Mouse (Mus musculus): Measurements from ENCODE around the gene Gm8212. TPM values are rescaled to one million over a fixed set of nuclear protein-coding genes. Genes with fewer than 3 reads are reported as not detected.
"Not testable (repeated sequence)": the region's sequence is repeated elsewhere in the genome, so short reads cannot be mapped to it uniquely, and the experiment has no call there.

The Gm8212 gene
- not detected in 2 replicates for polyA plus RNA-seq (2014; fragmentation: Nextera tagmentation; extraction: Ambion mirVana)

GRCm38 (mm10) chr14:44197361-44197760, at the start of gene Gm8212:
Gm8212 (plus strand) TSS chr14:44197661.
- WGBS, result 89% methylated on average over 1 of the region's 3 CpGs
- H3K4me3 ChIP-seq (ENCODE audit: low read depth, low read length); H3K9ac ChIP-seq (replicated peaks; ENCODE audit: low read depth, low read length); H3K4me2 ChIP-seq (ENCODE audit: low read depth, low read length); H3K36me3 ChIP-seq (ENCODE audit: control insufficient read depth, insufficient read depth, low read length); ATAC-seq (ENCODE audit: low read depth); H3K27me3 ChIP-seq (ENCODE audit: control insufficient read depth, insufficient read depth, low read length); H3K9me3 ChIP-seq (ENCODE audit: control insufficient read depth, low read length); H3K27ac ChIP-seq (ENCODE audit: low read depth, low read length); H3K4me1 ChIP-seq (ENCODE audit: control insufficient read depth, insufficient read depth, low read length): not testable (repeated sequence)

DNA sequence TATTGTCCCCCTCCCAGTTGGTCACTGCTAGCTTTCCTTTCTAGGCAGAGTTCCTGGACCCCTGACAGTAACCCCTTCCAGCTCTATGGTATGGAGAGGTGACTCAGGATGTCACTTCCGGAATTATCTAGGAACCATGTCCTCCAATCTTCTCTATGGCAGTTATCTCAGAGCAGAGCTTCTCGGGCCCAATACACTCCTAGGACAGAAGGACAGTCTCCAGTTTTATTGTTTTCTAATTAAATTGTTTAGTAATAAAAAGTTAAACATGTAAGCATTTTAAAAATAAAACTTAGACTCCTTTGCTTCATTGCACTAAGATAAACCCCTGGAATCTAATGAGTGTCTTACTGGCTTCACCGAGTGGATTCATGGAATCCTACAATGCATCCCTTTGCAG, 15.7 kb downstream of the Gm8212 start, which contains the start of gene 4930503E14Rik:
4930503E14Rik (minus strand) TSS at position 101 of the 400 bp plus-strand sequence.
- WGBS, result 93% methylated on average over 3 of the region's 3 CpGs
- H3K9ac ChIP-seq (replicated peaks; ENCODE audit: low read depth, low read length); H3K4me3 ChIP-seq (ENCODE audit: low read depth, low read length); H3K4me2 ChIP-seq (ENCODE audit: low read depth, low read length); H3K27me3 ChIP-seq (ENCODE audit: control insufficient read depth, insufficient read depth, low read length); ATAC-seq (ENCODE audit: low read depth); H3K9me3 ChIP-seq (ENCODE audit: control insufficient read depth, low read length); H3K27ac ChIP-seq (ENCODE audit: low read depth, low read length); H3K36me3 ChIP-seq (ENCODE audit: control insufficient read depth, insufficient read depth, low read length); H3K4me1 ChIP-seq (ENCODE audit: control insufficient read depth, insufficient read depth, low read length): not testable (repeated sequence)

DNA sequence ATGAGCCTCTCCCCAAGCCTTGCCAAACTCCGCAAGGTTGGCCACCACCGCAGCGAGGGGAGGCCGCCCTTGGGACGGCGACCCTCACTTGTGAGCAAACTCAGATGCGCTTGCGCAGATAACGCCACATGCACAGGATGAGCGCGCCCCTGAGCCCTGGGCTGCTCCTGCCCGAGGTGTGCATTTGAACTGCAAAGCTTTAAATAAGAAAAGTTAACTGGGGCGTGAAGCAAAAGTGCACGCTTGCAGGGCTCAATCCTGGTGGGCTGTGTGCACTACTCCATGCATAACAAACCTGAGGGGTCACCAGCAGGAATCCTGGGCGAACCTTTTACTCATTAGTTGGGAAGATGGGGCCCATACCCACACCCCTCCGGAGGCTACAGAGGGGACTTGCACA, 50.6 kb downstream of the Gm8212 start:
- no peak overlapping the region for H3K9ac ChIP-seq (replicated peaks; ENCODE audit: low read depth, low read length)
- H3K4me2 ChIP-seq (ENCODE audit: low read depth, low read length), result no peak overlapping the region
- H3K27ac ChIP-seq (ENCODE audit: low read depth, low read length), result no peak overlapping the region
- 91% methylated on average over 16 of the region's 16 CpGs for WGBS
- no peak overlapping the region for H3K4me3 ChIP-seq (ENCODE audit: low read depth, low read length)
- H3K36me3 ChIP-seq (ENCODE audit: control insufficient read depth, insufficient read depth, low read length), result no peaks in the 10 kb centered on the region
- H3K27me3 ChIP-seq (ENCODE audit: control insufficient read depth, insufficient read depth, low read length), result no peaks in the 10 kb centered on the region
- H3K9me3 ChIP-seq (ENCODE audit: control insufficient read depth, low read length), result no peaks in the 10 kb centered on the region
- no peaks in the 10 kb centered on the region for H3K4me1 ChIP-seq (ENCODE audit: control insufficient read depth, insufficient read depth, low read length)
- no peak for ATAC-seq (ENCODE audit: low read depth)

Other genes with a start within 250 kb of the Gm8212 start
- not detected in 2 replicates for gene Ang5, start 240.6 kb upstream of the Gm8212 start, polyA plus RNA-seq (2014; fragmentation: Nextera tagmentation; extraction: Ambion mirVana)
- gene Ang6, start 195.4 kb upstream of the Gm8212 start, polyA plus RNA-seq (2014; fragmentation: Nextera tagmentation; extraction: Ambion mirVana), result not detected in 2 replicates
- gene Ear2, start 95.0 kb upstream of the Gm8212 start, polyA plus RNA-seq (2014; fragmentation: Nextera tagmentation; extraction: Ambion mirVana), result not detected in 2 replicates
- gene Gm3327, start 73.8 kb upstream of the Gm8212 start, polyA plus RNA-seq (2014; fragmentation: Nextera tagmentation; extraction: Ambion mirVana), result not detected in 2 replicates
- gene 4930503E14Rik, start 15.6 kb downstream of the Gm8212 start, polyA plus RNA-seq (2014; fragmentation: Nextera tagmentation; extraction: Ambion mirVana), result not detected in 2 replicates
- not detected in 2 replicates for gene Gm8220, start 87.9 kb downstream of the Gm8212 start, polyA plus RNA-seq (2014; fragmentation: Nextera tagmentation; extraction: Ambion mirVana)
- gene Gm5930, start 140.9 kb downstream of the Gm8212 start, polyA plus RNA-seq (2014; fragmentation: Nextera tagmentation; extraction: Ambion mirVana), result not detected in 2 replicates
- gene Gm8229, start 167.7 kb downstream of the Gm8212 start, polyA plus RNA-seq (2014; fragmentation: Nextera tagmentation; extraction: Ambion mirVana), result not detected in 2 replicates
- gene Gm3371, start 213.0 kb downstream of the Gm8212 start, polyA plus RNA-seq (2014; fragmentation: Nextera tagmentation; extraction: Ambion mirVana), result not detected in 2 replicates
- not detected in 2 replicates for gene Gm8232, start 236.0 kb downstream of the Gm8212 start, polyA plus RNA-seq (2014; fragmentation: Nextera tagmentation; extraction: Ambion mirVana)

Data from neural tube, embryonic 14.5 days (tissue).